ENCODE assay signal across 8 mouse cellular contexts in the genomic region with DNA sequence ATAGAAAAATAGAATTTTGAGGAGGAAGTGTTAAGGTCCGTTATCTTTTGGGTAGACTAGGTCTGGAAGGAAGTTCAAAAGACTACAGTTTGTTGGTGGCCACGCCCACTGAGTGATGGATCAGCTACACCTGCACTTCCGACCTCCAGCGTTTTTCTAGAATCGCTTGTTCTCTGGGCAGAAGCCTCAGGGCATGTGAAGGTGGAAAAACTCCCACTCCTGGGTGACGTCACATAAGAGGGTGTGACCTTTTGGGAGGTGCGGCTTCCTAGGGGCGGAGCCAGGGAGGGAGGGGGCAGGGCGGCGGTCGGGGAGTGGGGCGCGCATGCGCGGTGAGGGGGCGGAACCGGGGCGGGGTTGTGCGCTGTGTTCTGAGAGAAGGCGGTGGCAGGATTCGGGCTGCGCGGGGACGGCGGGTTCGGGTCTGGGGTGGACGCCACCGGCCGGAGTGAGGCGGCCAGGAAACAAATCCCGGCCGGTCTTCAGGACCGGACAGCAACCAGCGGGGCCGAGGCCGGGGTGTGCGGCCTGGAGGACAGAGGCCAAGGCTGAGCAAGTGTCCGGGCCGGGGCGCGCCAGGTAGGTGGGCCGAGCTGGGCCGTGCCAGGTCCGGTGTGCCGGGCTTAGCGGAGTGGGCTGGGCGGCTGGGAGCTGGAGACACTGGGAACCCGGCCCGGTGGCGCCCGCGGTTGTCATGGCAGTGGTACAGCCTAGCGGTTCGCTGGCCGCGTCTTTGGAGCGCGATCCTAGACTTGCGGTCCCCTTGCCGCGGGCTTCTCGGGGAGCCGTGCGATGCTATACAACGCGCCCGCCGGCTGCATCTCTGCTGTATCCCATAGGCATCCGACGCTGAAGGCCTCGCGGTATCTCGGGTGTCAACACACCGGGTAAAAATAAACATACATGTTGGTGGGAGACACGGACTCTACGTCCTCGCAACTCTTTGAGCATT. TPM values are rescaled to one million over a fixed set of nuclear protein-coding genes. Genes with fewer than 3 reads are reported as not detected.
DNase-seq lines count a peak whose midpoint lies in the region; ATAC-seq lines count a peak whose summit lies in the region.

A gene (plus strand): TSS at position 326 of the 952 bp plus-strand sequence.

- peaks cover 18% of the 10 kb centered on the region for H3K4me1 ChIP-seq in hindbrain, embryonic 14.5 days (replicated peaks; ENCODE audit: control insufficient read depth, insufficient read depth, low read length)

- peak within 1 kb of the TSS; percentile 97 for H3K9ac ChIP-seq in hindbrain, embryonic 14.5 days

- H3K4me2 ChIP-seq in hindbrain, embryonic 14.5 days (replicated peaks), result peak within 1 kb of the TSS; percentile 81

- H3K27me3 ChIP-seq in hindbrain, embryonic 14.5 days (ENCODE audit: control insufficient read depth, insufficient read depth, low read length), result no peaks in the 10 kb centered on the region

- H3K36me3 ChIP-seq in hindbrain, embryonic 14.5 days (replicated peaks; ENCODE audit: control insufficient read depth, insufficient read depth), result no peaks in the 10 kb centered on the region

- WGBS in hindbrain, embryonic 14.5 days, result under 1% methylated on average over 77 of the region's 77 CpGs

- peak within 1 kb of the TSS; percentile 65 for H3K4me3 ChIP-seq in hindbrain, embryonic 14.5 days (replicated peaks; ENCODE audit: low read length)

- peak; percentile 93 for ATAC-seq in hindbrain, embryonic 14.5 days (ENCODE audit: low FRiP score)

- peak; percentile 96 for DNase-seq in R1 (ENCODE audit: low read depth, low spot score)
- DNase-seq in cerebellum, postnatal 25 days, result peak; percentile 98 to 100
- DNase-seq in frontal cortex, postnatal 25 days (ENCODE audit: low spot score in 2 of 2), result peak; percentile 77 to 82
- DNase-seq in hindbrain, embryonic 14.5 days (ENCODE audit: low spot score), result peak; percentile 95
- peak; percentile 88 to 91 for DNase-seq in layer of hippocampus, postnatal 36 days
- peak; percentile 94 for DNase-seq in lung, postnatal 36 days
- peak; percentile 93 for DNase-seq in retina, postnatal 1 day
- peak; percentile 88 to 91 for DNase-seq in urinary bladder, adult 18-20 months (ENCODE audit: low spot score in 2 of 2)

- H3K27ac ChIP-seq in hindbrain, embryonic 14.5 days, result peak within 1 kb of the TSS; percentile 58

- H3K9me3 ChIP-seq in hindbrain, embryonic 14.5 days (ENCODE audit: control insufficient read depth, low read length), result no peaks in the 10 kb centered on the region

RNA-seq across cellular contexts. Expression of the gene that starts here (rescaled TPM):
- 63.7 and 64.3 TPM in 2 replicates for polyA plus RNA-seq in hindbrain, embryonic 14.5 days (2014; fragmentation: Nextera tagmentation; extraction: Ambion mirVana)
- total RNA-seq in layer of hippocampus, postnatal 36 days (2021), result 100 to 1,000 TPM; 159 to 165 TPM

Comparison
In these comparisons a context has a peak if more than half of its experiments do, and no peak if none do; other contexts are left out.
1. Peak in every context shown above with its lines: DNase-seq, ATAC-seq, H3K4me3 ChIP-seq and H3K27ac ChIP-seq.